Mouse (Mus musculus) kidney, postnatal 14 days (tissue): ENCODE results near the gene Plekha8.

Experiments used
- DNase-seq: peaks from one replicate; pipeline ENCODE4 v3.0.0; 2022; ENCODE audit warnings: mixed read lengths

Gene Plekha8

DNA sequence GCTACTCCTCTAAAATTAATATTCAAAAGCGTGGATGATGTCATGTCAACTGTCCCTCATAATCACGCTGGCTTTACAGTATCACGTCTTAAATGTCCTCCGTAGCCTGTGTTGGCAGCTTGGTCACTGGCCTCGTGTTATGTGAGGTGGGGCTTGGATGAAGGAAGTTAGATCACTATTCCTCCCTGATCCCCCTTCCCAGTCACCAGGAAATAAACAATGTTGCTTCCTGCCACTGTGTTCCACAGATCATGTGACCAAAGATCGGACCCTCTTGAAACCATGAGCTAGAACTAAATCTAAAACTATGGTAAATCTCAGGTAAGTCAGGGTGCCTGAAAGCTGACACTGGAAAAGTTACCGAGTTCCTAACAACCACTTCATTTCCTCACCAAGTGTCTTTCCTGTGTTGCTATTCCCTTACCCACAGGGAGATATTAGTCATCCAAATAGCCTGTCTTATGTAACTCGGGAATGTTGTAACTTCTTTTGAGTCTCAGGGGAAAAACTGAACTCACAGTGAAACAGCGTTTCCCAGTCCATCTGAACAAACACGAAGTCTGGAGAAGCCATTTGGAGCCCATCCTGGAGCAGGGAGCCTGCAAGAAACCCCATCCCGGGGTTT lies 60.7 kb downstream of the Plekha8 start:
- DNase-seq, result no peak

DNA sequence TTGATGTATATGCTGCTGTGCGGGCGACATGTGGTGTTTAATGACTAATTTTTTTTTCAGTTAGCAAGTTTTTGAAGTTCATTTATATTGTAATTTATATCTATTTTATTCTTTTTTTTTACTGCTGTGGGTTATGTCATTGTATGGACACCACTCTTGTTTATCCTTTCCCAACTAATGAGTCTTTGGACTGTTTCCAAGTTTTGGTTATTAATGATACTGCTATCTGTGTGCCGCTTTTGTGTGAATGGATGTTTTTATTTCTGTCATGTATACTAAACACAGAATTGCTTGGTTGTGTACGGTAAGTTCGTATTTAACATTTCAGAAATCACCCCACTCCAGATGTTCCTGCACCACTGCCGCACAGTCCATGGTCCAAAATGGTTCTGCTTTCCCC lies 63.0 kb downstream of the Plekha8 start:
- DNase-seq, result no peak

DNA sequence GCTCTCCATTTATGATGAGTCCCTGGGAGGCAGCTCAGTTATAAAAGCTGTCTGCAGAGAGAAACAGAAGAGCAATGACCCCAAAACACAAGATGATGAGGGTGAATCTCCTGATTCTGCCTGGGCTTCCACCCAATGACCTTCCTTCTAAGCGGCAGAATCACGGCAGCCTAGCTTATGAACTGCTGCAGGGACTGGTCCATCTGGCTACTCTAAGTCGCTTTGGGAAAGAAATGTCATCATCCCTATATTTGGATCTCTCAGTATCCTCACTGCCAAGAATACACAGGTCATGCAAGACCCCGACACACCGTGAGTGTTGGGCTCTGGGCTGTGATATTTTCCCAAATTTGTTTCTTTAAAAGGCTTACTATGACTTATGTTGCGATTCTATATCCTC lies 75.0 kb downstream of the Plekha8 start:
- DNase-seq, result no peak

DNA sequence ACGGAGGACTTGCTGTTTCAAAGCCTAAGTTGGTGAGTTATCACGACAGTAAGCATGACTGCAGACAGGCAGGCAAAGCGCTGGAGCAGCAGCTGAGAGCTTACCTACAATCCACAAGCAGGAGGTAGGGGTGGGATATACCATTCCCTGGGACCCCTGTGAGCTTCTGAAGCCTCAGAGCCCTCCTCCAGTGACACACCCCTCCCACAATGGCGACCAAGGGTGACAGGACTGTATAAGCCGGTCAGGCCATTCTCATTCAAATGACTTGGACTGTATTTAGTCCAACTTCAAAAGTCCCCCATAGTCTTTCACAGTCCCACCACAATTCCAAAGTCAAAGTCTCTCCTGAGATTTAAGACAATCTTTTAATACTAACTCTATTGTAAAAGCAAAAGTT lies 78.0 kb downstream of the Plekha8 start:
- DNase-seq, result no peak

DNA sequence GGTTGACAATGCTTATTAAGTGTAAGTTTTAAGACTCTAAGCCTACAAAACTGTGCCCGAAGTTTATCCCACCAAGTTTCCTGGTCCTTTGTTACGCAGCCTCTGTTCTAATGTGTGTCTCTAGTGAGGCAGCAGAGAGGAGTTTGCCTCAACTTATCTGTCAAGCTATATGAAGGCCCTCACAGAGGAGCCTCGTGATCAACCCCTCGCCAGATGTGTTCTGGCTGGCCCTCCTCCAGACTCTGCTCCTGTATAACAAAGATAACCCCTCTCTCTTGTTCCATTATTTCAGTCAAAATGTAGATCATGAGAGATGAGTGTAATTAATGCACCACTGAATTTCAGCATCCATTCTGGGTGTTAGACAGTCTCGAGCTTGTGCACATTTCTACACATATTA lies 84.8 kb downstream of the Plekha8 start:
- DNase-seq, result no peak

DNA sequence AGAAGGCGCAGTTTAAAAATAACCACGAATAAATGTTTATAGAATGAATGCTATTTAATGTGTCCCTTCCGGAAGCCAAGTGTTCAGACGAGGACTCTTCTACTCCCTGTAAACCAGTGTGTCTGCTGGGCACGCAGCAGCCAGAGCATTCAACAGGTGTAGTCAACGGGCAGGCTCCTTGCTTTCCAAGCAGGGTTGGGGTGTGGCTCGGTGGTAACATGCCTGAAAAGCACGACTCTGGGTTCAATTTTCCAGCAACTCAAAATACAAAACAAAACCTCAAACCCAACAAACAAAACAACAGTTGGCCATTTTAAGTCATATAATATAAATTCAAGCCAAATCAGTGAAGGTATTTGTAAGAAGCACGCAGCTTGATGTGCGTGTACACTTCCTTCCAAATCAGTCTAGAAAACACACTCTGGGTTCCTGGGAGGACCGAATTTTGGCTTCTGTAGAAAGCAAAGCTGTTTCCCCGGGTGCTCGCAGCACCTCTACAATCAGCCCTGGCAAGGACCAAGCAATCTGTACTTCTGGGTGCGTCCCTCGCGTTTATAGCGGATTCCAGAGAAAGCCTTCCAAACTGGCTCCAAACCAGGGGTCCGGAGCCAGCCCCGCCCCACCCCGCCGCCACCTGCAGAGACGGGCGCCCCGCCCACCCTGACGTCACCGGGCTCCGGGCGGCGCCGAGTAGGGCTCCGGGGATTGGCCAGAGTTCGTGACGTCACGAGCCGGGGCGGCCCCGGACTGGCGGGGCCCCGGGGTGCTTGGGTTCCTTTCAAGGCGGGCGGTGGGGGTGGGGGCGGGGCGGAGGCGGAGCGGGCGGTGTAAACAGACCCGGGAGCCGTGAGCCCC lies 86.2 kb downstream of the Plekha8 start, which contains the start of gene Mturn:
Gene Mturn (plus strand): TSS at position 734 of the 855 bp plus-strand sequence.
- DNase-seq, result peak; percentile 99

DNA sequence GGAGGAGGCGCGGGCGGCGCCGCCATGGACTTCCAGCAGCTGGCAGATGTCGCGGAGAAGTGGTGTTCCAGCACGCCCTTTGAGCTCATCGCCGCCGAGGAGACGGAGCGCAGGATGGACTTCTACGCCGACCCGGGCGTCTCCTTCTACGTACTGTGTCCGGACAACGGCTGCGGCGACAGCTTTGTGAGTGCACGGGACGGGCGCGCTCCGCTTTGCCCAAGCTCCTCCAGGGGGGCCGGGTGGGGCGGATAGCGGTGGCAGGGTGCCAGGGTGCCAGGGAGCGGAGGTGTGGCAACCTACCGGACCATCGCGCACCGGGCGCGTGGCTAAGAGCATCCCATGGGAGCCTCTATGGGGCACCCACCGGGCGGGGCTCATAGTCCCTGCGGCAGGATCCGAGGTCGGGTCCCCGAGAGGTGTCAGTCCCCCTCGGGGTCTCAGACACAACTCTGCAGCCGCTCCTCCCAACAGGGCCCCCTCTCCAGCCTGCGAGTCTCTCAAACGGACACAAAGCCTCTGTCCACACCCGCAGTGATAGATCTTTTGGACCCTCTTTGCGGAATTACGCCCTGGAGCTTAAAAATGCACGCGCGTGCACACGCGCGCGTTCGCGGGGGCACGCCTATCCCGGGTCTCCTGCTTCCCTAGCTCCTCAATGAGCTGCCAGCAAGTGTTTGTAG lies 87.0 kb downstream of the Plekha8 start:
- no peak for DNase-seq

DNA sequence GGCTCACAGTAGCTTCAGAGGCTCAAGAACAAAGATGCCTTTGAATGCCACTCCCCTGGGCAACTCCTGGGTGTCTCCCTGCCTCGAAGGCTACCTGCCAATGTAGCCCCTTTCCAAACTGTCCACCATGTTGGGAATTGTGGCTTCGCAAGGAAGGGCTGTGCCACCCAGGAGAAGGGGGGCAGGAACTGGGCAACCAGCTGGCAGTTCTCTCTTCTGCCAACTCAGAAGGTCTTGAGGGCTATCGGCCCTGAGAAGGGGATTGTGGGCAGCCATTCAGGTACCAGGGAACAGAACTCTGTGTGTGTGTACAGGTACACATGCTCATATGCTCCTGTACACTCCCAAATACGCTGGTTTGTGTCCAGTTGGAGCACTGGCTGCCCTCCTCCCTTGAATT lies 89.2 kb downstream of the Plekha8 start:
- DNase-seq, result no peak

DNA sequence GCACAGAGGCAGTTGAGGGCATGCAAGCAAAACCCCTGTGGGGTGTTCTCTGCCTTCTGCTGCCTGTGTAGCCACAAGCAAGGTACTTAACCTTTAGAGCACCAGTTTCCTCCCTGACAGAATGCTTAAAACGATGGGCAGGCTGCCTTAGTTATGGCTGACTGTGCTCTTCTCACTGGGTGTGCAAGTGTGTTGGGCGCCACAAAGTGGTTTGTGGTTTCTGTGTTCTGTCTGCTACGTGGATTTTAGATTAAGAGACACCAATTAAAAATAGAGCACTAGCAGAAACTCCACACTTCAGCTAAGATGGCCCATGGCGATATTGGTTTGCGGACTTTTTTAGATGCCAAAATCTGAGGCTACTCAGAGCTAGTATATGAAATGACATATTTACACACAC lies 90.2 kb downstream of the Plekha8 start:
- DNase-seq, result no peak

DNA sequence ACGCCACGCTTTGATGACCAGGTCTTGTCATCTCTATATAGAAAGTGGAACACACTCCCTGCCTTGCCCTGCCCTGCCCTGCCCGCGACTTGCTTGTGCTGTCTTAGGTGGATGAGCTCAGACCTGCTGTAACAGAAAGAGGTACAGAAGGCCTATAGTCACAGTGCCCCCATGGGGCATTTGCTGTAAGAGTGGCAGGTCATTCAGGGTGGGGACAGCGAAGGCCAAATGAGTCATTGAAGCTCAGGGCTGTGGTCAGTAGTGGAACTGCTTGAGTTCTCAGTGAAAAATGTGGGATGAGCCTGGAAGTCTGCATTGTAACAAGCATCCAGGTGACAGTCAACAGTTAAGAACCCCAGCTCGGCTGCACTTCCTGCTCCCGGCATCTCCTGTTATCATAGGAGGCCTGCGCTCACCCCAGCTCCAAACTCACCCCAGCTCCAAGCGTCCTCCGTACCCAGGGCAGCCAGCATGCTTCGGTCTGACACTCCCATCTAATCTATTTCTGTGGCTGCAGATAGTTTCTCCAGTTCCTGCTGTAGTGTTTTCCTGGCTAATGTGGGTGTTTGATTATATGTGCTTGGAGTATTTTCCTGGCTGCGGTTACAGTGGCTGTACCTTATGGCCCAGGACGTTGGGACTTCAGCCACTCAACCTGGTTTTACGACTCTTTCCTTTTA lies 90.9 kb downstream of the Plekha8 start:
- no peak for DNase-seq

DNA sequence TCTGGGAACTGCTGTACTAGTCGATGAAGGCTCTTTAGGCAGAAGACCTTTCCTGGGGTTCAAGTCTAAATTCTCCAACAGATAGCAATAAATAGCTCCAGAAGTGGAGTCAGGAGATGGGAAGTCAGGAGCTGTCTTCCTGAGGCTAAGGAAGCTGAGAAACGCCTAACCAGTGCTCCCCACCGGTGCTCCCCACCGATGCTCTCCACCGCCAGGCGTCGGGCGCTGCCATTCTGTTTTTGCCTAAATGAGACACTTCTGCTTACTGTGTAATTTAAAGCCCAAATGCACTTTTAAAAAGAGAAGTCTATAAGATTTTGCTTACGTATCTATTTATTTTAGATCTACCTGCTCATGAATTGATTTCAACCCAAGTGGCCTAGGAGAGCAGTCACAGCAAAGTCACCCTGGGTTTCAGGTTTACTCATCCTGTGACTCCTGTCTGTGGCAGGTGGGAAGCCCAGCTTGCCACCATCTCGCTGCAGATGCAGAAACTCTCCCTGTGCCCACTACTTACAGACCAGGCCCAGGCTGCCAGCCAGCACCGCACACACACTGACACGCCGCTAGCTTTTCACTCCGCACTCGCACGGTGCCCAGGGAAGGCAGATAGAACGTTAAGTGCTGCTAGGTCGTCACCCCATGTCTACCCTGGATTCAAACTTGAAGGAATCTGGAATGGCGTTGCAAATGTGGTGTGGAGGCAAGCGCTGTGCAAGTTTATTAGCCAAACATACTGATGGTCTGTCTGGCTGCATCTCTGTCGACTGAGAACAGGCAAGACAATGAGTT lies 92.2 kb downstream of the Plekha8 start:
- DNase-seq, result no peak

DNA sequence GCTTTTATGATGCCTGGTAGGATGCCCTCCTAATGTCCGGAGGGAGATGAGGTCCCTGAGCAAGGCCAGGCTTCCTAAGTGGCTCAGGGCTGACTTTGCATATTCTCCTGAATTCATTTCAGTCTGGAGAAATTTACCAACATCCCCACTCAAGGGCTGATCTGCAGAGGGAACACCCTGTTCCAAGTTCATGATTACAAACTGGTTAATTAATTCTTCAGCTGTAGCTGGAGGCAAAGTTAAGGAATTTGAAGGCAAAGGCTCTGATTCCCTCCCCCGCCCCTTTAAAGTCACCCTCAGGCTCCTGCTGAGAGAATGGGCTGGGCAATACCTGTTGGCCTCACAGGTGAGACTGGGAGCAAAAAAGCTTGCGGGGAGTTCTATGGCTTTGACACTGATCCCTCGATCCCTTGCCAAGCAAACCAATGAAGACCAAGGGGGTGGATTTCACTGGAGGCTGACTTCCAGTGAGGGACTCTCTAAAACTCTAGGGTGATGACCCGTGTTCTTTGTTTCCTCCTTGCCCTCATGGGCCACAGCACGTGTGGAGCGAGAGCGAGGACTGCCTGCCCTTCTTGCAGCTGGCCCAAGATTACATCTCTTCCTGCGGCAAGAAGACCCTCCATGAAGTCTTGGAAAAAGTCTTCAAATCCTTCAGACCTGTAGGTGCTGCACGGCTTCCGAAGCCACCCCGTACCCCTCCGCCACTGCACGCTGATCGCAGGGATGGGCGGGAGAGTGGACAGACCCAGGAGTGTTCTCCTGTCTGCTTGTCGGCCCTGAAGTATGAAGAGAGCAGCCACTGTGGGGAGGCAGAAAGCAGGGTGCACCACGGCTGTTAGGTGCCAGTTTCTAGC lies 93.8 kb downstream of the Plekha8 start:
- DNase-seq, result peak; percentile 61

DNA sequence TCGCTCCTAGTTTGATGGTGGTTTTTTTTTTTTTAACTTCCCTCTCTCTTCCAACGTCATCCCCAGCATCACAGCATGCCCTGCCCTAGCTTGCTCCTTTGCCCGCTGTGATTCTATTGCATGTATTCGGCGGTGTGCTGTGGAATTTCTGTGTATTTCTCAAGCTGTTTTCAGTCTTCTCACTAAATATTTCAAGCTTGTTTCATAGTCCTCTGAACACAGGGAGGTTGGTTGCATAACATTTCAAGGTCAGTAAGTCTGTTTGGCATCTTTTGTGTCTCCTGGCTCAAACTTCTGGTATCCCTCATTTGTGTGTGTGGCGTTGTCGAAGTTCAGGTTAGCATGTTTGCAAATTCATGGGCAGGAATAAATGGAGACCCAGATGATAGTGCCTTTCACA lies 94.8 kb downstream of the Plekha8 start:
- no peak for DNase-seq

DNA sequence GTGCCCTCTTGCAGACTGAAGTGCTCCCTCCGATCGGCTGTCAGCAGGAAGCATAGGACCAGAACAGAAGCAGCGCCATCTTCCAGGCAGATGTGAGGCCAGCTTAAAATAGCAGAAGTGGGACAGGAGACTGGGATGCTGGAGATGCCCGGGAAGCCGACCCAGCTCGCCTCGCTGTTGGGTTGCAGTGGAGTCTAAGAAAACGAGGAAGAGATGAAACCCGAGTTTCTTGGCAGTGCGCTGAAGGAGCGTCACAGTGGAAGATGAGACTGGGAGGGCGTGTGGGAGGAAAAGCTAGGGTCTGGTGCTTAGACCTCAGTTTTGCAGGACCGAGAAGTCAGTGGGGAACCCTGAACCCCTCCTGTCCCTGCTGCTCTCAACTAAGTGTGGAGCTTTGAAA lies 95.9 kb downstream of the Plekha8 start:
- DNase-seq, result no peak

DNA sequence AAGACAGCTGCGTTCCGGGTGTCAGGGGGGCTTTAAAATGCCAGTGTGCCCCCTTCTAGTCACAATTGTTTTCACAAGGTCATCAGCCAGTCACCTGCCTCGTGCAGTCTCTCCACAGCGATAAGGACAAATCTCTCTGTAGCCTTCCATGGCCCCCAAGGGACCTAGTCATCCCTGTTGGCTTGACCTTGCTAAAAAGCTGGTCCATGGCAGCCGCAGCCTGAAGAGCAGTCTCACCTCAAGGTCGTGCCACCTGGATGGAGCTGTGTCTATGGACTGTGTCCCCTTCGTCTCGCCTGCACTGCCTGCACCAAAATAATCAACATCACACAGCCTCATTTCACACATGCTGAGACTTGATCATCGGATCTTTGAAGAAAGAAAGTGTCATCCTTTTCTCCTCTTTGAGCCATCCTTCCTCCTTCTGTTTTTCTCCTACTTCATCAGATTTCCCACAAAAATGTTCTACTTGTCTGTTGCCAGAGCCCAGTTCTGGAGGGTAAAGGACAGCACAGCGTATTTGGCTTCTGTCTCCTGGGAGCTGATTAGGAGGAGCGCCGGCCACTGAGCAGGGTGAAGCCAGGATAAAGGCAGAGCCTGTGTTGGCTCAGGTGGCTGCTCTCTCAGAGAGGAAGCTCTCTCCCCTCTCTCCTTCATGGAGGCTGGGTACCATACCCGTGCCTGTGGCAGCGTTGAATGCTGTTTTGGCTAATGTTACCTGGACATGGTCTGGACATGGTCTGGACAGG lies 96.6 kb downstream of the Plekha8 start:
- DNase-seq, result no peak

DNA sequence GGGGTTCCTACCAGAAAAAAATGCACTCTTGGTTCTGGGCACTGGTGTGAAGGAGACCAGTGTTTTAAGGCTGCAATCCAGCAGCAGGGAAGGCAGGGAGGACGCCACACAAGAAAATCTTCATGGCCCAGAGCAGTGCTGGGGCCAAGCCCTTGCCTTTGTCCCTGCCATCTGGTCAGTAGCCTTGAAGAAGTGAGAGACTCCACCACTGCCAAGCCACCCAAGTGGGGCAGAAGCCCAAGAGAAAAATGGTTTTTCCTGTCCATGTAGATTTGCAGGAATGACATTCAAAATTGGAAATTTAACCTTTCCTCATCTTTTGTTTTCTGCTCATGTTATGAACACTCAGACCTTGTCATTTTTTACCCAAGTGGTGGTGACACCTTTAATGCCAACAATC lies 97.3 kb downstream of the Plekha8 start:
- no peak for DNase-seq

DNA sequence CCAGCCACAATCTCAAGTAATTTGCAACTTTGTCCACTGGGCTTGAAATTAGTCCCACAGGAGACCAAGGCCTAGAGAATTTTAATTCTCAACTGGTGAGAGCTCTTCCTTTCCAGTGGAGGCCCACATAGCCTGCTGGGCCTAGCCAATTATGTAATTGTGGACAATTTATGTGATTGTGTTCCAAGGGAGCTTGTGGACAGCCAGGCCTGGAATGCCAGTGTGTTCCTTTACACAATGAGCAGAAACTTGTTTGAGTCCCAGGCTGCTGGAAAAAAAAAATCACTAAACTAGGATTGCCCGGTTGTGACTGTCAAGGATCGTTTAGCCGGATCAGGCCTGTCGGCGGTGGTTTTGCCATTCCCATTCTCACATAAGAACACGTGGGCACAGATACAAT lies 98.4 kb downstream of the Plekha8 start:
- DNase-seq, result no peak
